Mouse (Mus musculus): ENCODE results near the gene Mad2l1bp. TPM values are rescaled to one million over a fixed set of nuclear protein-coding genes. Genes with fewer than 3 reads are reported as not detected.

Gene Mad2l1bp
- polyA plus RNA-seq, 1 experiment from 2014 or later = 14.6 TPM

DNA sequence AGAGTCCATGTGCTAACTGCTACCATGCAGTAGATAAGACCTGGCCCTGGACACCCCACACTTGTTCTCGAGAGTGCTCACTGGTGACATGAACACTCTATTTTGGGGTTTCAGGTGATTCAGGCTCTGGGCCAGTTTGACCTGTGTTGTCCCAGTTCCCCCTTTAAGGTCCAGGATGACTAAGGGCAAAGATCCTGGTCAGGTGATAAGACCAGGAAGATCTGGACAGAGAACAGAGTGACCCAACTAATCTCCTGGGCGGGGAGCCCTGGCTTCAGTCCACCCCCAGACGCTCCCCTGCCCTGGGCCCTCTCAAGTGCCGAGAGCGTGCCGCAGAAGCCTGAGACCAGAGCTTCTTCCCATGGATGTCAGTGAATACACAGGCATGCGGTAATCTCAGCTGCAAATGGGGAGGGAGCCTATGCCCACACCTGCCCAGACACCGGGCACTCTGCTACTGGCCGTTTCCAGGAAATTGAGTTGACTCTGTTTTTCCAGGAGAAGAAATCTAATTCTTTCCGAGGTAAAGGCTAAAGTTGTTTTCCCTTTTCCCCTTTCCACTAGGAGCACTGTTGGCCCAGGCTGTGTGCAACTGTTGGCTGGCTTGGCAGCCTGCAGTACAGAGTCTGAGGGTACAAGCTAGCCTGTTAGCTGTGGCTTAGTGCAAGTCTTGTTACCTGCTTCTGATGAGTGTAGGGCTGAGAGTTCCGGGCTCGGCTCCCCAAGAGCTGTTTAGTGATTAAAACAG lies 29.2 kb downstream of the Mad2l1bp start:
- POLR2A ChIA-PET = interaction anchor here (0.5 kb wide), 1 partner anchor 38 kb away, joined by 3 read pairs; no protein-coding TSS in a partner anchor
- no peak for ATAC-seq
- in situ Hi-C loops (cut with MboI; ENCODE audit: low pct_unique_long_range_greater_than_20kb) = no loop called here
- no peak for DNase-seq (ENCODE audit: low read depth, low spot score)
- no peaks in the 10 kb centered on the region for H3K27me3 ChIP-seq
- CTCF ChIA-PET = interaction anchor here (1.5 kb wide), 1 partner anchor 8 kb away, joined by 5 read pairs; no protein-coding TSS in a partner anchor
- no peak for TF ChIP-seq CTCF (IDR thresholded peaks at IDR 0.05)

DNA sequence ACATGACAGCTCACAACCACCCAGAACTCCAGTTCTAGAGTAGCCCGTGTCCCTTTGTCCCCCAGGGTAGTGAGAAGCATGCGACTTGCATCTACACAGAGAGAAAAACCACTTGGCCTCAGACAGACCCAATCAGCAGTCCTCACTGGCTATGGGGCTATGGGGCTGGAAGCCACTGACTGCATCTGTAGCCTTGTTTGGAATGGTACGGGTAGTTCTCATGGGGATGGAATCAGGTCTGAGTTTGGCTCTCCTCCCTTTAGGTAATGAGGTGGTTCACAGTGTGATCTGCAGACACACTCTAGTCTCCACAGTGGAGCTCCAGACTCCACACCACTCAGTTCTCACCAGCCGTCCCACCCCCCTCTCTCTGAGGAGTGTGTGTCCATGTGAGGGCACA lies 30.1 kb downstream of the Mad2l1bp start:
- in situ Hi-C loops (cut with MboI; ENCODE audit: low pct_unique_long_range_greater_than_20kb) = no loop called here
- ChIA-PET CTCF (interaction anchor here (1.5 kb wide), 1 partner anchor 9 kb away, joined by 5 read pairs; no protein-coding TSS in a partner anchor), POLR2A (no interaction called here)
- H3K27me3 ChIP-seq = no peaks in the 10 kb centered on the region
- TF ChIP-seq CTCF (IDR thresholded peaks at IDR 0.05) = no peak
- ATAC-seq (no peak), DNase-seq (ENCODE audit: low read depth, low spot score) (no peak)

- TF ChIP-seq CTCF (IDR thresholded peaks at IDR 0.05) = no peak
- ChIA-PET CTCF (interaction anchor here (1.5 kb wide), 1 partner anchor 9 kb away, joined by 5 read pairs; no protein-coding TSS in a partner anchor), POLR2A (no interaction called here)
- DNase-seq (ENCODE audit: low read depth, low spot score) (no peak), ATAC-seq (no peak)
- H3K27me3 ChIP-seq = no peaks in the 10 kb centered on the region
- in situ Hi-C loops (cut with MboI; ENCODE audit: low pct_unique_long_range_greater_than_20kb) = no loop called here
Measured at GRCm38 (mm10) chr17:46122791-46123190, 30.6 kb downstream of the Mad2l1bp start.

DNA sequence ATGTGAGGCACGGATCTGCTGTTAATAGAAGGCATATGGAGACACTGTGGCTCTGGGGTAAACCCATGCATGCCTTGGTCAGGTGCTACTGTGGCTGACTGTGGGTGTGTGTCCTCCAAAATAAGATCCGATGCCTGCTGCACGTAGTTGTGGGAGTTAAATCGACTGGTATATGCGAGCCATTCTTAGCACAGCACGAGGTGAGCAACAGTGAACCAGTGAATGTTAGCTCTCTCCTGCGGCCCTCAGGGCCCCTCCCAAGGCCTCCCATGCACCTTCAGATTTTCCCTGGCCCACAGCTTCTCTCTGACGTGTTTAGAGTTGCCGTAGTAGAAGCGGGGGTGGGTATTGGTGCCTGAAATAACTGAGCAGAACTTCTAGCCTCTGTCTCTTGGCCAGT lies 33.7 kb downstream of the Mad2l1bp start:
- in situ Hi-C loops (cut with MboI; ENCODE audit: low pct_unique_long_range_greater_than_20kb) = no loop called here
- ChIA-PET POLR2A (no interaction called here), CTCF (no interaction called here)
- DNase-seq (ENCODE audit: low read depth, low spot score) (no peak), ATAC-seq (no peak)
- H3K27me3 ChIP-seq = no peaks in the 10 kb centered on the region
- TF ChIP-seq CTCF (IDR thresholded peaks at IDR 0.05) = no peak

- in situ Hi-C loops (cut with MboI; ENCODE audit: low pct_unique_long_range_greater_than_20kb) = no loop called here
- no peak for TF ChIP-seq CTCF (IDR thresholded peaks at IDR 0.05)
- CTCF ChIA-PET = no interaction called here
- H3K27me3 ChIP-seq = no peaks in the 10 kb centered on the region
- no peak for DNase-seq (ENCODE audit: low read depth, low spot score)
- ATAC-seq = no peak
- POLR2A ChIA-PET = no interaction called here
Measured at GRCm38 (mm10) chr17:46118423-46118850, 34.9 kb downstream of the Mad2l1bp start.

DNA sequence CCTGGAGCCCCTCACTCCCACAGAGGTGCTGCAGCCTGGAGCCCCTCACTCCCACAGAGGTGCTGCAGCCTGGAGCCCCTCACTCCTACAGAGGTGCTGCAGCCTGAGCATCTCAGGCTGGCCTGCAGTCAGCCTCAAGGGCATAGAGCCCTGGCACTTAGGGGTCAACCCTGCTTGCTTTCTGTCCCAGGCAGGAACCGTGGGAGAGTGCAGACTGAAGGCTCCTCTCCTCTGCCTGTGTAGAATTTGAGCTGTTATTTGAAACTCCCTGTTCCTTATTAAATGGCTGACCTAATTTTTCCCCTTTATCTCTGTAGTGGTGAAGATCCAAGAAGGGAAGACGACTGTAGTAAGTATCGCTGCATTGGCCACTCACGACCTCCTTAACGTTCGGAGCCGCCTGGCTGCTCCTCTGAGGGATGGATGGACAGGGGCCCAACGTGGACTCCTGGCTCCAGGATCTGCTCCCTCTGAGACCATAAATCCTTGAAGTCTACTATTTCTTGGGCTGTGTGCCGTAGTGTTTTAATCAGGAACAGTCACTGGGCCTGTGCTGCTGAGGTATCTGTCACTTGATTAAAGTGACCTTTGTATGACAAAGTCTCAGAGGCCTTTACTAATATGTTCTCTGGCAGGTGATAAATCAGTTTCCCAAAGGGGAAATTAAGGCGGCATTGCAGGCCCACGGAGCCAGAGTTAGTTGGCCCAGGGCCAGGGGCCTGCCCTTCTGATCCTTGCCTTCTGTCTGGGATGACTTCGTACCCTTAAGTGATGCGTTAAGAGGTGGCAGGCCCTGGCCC lies 35.5 kb downstream of the Mad2l1bp start:
- POLR2A ChIA-PET = no interaction called here
- no peak for ATAC-seq
- H3K27me3 ChIP-seq = no peaks in the 10 kb centered on the region
- TF ChIP-seq CTCF (IDR thresholded peaks at IDR 0.05) = no peak
- CTCF ChIA-PET = interaction anchor here (1.2 kb wide), 1 partner anchor 9 kb away, joined by 3 read pairs; no protein-coding TSS in a partner anchor
- DNase-seq (ENCODE audit: low read depth, low spot score) = no peak
- in situ Hi-C loops (cut with MboI; ENCODE audit: low pct_unique_long_range_greater_than_20kb) = no loop called here

DNA sequence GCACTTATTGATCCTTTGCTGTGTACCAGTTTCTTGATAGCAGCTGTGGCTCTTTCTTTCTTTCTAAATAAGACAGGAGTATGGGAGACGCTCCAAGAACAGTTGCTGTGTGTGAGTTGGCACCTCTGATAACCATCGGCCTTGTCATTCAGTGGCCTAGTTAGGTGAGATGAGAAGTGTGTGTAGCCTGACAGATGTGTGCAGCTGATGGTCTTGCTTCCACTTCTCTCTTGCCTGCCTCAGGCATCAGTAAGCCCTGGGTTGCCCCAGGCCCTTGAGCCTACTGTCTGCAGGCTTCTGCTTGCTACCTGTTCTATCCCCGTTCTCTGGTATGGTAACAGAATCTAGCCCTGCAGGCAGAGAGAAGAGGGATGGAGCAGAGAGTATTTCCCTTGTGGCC lies 36.5 kb downstream of the Mad2l1bp start:
- CTCF ChIA-PET = interaction anchor here (1.2 kb wide), 1 partner anchor 8 kb away, joined by 3 read pairs; no protein-coding TSS in a partner anchor
- in situ Hi-C loops (cut with MboI; ENCODE audit: low pct_unique_long_range_greater_than_20kb) = no loop called here
- H3K27me3 ChIP-seq = no peaks in the 10 kb centered on the region
- TF ChIP-seq CTCF (IDR thresholded peaks at IDR 0.05) = no peak
- no peak for DNase-seq (ENCODE audit: low read depth, low spot score)
- POLR2A ChIA-PET = interaction anchor here (0.6 to 0.8 kb wide), 2 partner anchors 13 to 381 kb away, joined by 3 to 4 read pairs; no protein-coding TSS in a partner anchor
- ATAC-seq = no peak

GRCm38 (mm10) chr17:46116138-46116537 lies 37.2 kb downstream of the Mad2l1bp start:
- ATAC-seq (no peak), DNase-seq (ENCODE audit: low read depth, low spot score) (no peak)
- in situ Hi-C loops (cut with MboI; ENCODE audit: low pct_unique_long_range_greater_than_20kb) = no loop called here
- ChIA-PET CTCF (no interaction called here), POLR2A (interaction anchor here (0.8 kb wide), 1 partner anchor 380 kb away, joined by 3 read pairs; no protein-coding TSS in a partner anchor)
- TF ChIP-seq CTCF (IDR thresholded peaks at IDR 0.05) = no peak
- H3K27me3 ChIP-seq = no peaks in the 10 kb centered on the region

- no peak for DNase-seq (ENCODE audit: low read depth, low spot score)
- in situ Hi-C loops (cut with MboI; ENCODE audit: low pct_unique_long_range_greater_than_20kb) = no loop called here
- ChIA-PET CTCF (no interaction called here), POLR2A (no interaction called here)
- no peak for TF ChIP-seq CTCF (IDR thresholded peaks at IDR 0.05)
- no peak for ATAC-seq
- no peaks in the 10 kb centered on the region for H3K27me3 ChIP-seq
Measured at GRCm38 (mm10) chr17:46115489-46115888, 37.9 kb downstream of the Mad2l1bp start.

GRCm38 (mm10) chr17:46110402-46111289 lies 42.7 kb downstream of the Mad2l1bp start, which contains the start of gene Mrps18a:
Gene Mrps18a (plus strand): TSS chr17:46110986.
- peaks cover 9% of the 10 kb centered on the region for H3K27me3 ChIP-seq
- POLR2A ChIA-PET = interaction anchor here (0.8 kb wide), 1 partner anchor 29 kb away, joined by 3 read pairs; no protein-coding TSS in a partner anchor
- TF ChIP-seq CTCF (IDR thresholded peaks at IDR 0.05) = no peak
- no peak for DNase-seq (ENCODE audit: low read depth, low spot score)
- in situ Hi-C loops (cut with MboI; ENCODE audit: low pct_unique_long_range_greater_than_20kb) = no loop called here
- ATAC-seq = no peak
- CTCF ChIA-PET = interaction anchor here (1.3 kb wide), 1 partner anchor 22 kb away, joined by 3 read pairs; no protein-coding TSS in a partner anchor
